In genomic region chr5:143335089-143335460, GRCm38 (mm10) we compare ENCODE assay signal across 20 mouse cellular contexts. TPM values are rescaled to one million over a fixed set of nuclear protein-coding genes. Genes with fewer than 3 reads are reported as not detected.
"Had no signal": no experiment of that assay in that cellular context is flagged by ENCODE, and none has a peak within 500 bp of the region (broad histone marks: within the 10 kb centered on the region; RNA-seq: fewer than 3 reads in every experiment).

No protein-coding gene starts in this region.

- H3K4me2 ChIP-seq: kidney, embryonic 15.5 days; limb, embryonic 13.5 days; liver, embryonic 15.5 days; lung, embryonic 15.5 days; midbrain, embryonic 11.5 days had no signal

- DNase-seq: kidney, adult 8-10 months; kidney, postnatal 10 days; kidney, postnatal 4 days; liver; lung, adult 18-20 months; lung, postnatal 10 days; lung, postnatal 36 days; midbrain, embryonic 14.5 days; thymus, adult 2 months; thymus, postnatal 25 days had no signal

- H3K4me3 ChIP-seq: kidney, embryonic 15.5 days; limb, embryonic 10.5 days; limb, embryonic 13.5 days; liver, embryonic 12.5 days; liver, embryonic 15.5 days; lung, embryonic 15.5 days had no signal

- ATAC-seq: liver, embryonic 12.5 days had no signal

- H3K27me3 ChIP-seq: kidney, embryonic 15.5 days; limb, embryonic 13.5 days had no signal

- H3K9me3 ChIP-seq: kidney, embryonic 15.5 days; limb, embryonic 10.5 days; limb, embryonic 13.5 days; liver, embryonic 12.5 days; liver, embryonic 15.5 days; lung, embryonic 15.5 days had no signal

- H3K36me3 ChIP-seq: kidney, embryonic 15.5 days; limb, embryonic 10.5 days; limb, embryonic 13.5 days; liver, embryonic 12.5 days; liver, embryonic 15.5 days; lung, embryonic 15.5 days had no signal

- H3K9ac ChIP-seq: kidney, embryonic 15.5 days; limb, embryonic 13.5 days; liver, embryonic 12.5 days; liver, embryonic 15.5 days; lung, embryonic 15.5 days had no signal

- H3K27ac ChIP-seq: kidney, embryonic 15.5 days; limb, embryonic 10.5 days; limb, embryonic 13.5 days; liver, embryonic 12.5 days; liver, embryonic 15.5 days; lung, embryonic 15.5 days had no signal

RNA-seq across cellular contexts. Expression of gene Grid2ip, which starts 22.1 kb away (rescaled TPM):
- total RNA-seq: megakaryocyte-erythroid progenitor cell, adult 5-6 weeks had no signal
- polyA plus RNA-seq: liver, embryonic 15.5 days; neural tube, embryonic 11.5 days; spleen, adult 2 months had no signal

RNA-seq across cellular contexts. Expression of gene Zfp853, which starts 41.7 kb away (rescaled TPM):
- total RNA-seq: megakaryocyte-erythroid progenitor cell, adult 5-6 weeks had no signal
- polyA plus RNA-seq: liver, embryonic 12.5 days; liver, embryonic 15.5 days; lung, embryonic 15.5 days; neural tube, embryonic 11.5 days had no signal
